Mouse (Mus musculus): ENCODE data around the gene Galnt9.
A peak's percentile ranks its signal among the peaks of the same experiment; 100 is the strongest.

Gene Galnt9

DNA sequence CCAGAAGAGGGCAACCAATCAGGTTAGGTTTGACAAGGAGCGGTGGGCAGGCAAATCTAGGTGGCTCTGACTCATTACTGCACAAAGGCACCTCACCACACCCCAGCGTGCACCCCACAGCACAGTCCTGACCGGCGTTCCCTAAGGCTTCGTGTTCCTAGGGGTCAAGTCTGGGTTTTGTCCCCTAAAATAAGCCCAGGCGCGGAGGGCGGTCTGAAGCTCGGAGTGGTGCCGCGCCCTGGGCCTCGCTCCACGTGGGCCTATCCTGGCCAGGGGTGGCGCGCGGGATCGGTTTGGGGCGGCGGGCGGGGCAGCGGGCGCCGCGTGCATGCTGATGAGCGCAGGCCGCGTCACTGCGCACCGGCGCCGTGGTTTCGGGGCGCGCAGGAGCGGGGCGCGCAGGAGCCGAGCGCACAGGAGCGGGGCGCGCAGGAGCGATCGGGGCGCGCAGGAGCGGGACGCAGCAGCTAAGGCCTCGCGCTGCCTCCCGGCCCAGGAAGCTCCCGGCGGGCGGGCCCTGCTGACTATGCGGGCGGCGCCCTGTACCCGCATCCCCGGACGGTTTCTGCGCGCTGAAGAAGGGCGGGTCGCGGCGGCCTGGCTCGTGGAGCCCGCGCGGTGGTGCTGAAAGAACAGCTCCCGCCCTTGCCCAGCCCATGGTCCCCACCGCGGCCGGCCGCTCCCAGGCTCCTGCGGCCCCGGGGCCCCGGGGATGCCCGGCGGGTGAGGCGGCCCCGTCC lies at the start of gene Galnt9:
TSS of gene Galnt9 (plus strand) at position 405 of the 740 bp plus-strand sequence.
- DNase-seq (ENCODE audit: low read depth) = peak; percentile 43

DNA sequence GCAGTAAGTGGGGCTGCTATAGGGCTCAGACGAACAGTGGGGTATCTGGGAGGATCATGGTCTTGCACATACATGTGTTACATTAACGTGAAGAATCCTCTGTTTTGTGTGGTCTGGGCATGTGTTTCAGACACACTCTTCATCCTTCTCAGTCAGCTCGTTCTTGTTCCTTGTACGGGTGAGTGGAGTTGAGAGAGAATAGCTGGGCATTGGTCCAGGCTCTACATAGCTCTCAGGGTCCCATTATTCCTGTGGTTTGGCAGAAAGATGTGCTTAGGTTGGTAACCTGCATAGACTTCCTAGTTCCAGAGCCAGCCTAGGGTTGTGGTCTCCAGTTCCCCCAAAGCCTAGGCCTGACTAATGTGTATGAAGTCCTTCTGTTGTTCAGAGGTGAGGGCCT lies 49.8 kb upstream of the Galnt9 start:
- DNase-seq (ENCODE audit: low read depth) = no peak

DNA sequence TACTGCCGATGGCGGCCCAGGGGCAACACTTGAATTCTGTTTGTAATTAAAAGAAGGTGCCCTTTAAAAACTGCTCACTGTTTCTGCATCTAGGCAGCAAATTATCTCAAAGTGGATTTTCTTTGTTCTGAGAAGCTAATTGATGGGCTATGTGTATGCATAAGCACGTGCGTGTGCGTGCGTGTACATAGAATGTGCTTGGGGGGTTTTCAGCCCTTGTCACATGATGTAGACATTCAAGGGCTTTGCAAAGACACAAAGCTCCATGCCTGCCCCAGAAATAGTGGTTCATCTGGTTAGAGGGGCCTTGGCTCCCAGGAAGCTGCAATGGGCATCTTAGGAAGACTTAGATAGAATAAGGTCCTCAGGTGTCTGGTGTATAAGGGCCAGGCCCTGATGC lies 49.1 kb upstream of the Galnt9 start:
- no peak for DNase-seq (ENCODE audit: low read depth)

DNA sequence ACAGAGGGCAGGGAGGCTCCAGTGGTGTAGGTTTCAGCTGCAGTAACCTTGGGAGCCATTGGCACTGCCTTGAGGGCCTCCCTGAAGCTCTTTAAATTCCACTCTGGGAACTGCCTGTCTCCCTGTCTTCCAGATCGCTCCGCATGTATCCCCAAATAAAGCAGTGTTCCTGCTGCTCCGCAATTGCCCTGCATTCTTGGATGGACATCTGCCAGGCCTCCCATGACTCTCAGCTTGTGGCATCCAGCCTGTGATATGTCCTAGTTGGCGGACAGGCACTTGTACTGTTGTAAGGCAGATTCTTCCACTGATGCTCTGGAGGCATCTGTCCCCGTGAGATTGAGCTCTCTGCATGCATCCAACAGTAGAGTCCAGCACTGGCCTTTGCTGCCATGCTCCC lies 46.6 kb upstream of the Galnt9 start:
- no peak for DNase-seq (ENCODE audit: low read depth)

- no peak for DNase-seq (ENCODE audit: low read depth)
Observed at GRCm38 (mm10) chr5:110498071-110498470, 46.1 kb upstream of the Galnt9 start.

DNA sequence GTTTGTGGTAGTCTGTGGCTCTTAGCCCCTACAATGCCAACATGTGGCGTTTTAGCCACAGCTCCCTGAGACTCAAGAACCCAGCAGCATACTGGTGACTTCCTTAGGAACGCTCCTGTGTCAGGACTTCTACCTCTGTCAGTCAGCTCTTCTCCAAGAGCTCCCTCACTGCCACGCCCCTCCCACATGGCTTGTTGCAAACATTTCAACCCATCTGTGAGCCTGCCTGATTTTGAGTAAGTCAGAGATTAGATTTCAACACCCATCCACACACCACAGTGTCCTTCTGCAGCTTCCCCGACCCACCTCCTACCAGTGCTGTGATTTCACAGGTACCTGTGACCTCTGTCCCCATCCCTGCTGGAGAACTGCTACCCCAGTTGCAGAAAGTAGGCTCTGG lies 43.9 kb upstream of the Galnt9 start:
- DNase-seq (ENCODE audit: low read depth) = no peak

DNA sequence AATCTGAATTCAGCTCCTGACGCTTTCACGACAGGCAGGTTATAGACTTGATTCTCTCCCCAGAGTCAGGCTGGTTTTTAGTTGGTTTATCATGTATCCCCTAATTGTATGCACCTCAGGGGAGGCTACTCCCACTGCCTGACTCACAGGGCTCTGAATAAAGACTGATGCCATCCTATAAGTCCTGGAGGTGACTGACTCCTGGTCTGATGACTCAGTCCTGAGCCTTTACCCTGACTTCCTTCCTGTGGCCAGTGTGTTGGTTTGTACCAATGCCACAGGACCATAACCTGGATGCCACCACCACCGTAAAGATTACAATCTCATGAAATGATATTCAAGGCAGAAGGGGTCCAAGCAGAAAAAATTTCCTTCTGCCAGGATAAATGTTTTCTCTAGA lies 40.8 kb upstream of the Galnt9 start:
- no peak for DNase-seq (ENCODE audit: low read depth)

- DNase-seq (ENCODE audit: low read depth) = no peak
Observed at GRCm38 (mm10) chr5:110505611-110506294, 38.4 kb upstream of the Galnt9 start.

DNA sequence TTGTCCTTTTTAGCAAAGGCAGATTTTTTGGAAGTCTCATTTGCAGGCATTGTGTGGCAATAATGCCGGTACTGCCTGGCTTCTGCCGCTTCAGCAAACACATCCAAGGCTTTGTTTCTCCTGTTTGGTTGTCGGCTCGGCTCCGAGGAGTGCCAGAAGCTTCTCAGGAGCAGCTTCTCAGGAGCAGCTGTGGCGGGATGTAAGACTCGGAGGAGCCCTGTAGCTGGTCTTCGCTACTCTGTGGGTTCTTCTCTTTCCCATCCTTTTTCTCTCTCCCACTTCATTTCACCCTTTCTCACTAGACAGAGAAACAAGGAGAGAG lies 37.9 kb upstream of the Galnt9 start:
- no peak for DNase-seq (ENCODE audit: low read depth)

- DNase-seq (ENCODE audit: low read depth) = no peak
Observed at GRCm38 (mm10) chr5:110506856-110507255, 37.3 kb upstream of the Galnt9 start.

GRCm38 (mm10) chr5:110507943-110508342 lies 36.2 kb upstream of the Galnt9 start:
- DNase-seq (ENCODE audit: low read depth) = no peak

DNA sequence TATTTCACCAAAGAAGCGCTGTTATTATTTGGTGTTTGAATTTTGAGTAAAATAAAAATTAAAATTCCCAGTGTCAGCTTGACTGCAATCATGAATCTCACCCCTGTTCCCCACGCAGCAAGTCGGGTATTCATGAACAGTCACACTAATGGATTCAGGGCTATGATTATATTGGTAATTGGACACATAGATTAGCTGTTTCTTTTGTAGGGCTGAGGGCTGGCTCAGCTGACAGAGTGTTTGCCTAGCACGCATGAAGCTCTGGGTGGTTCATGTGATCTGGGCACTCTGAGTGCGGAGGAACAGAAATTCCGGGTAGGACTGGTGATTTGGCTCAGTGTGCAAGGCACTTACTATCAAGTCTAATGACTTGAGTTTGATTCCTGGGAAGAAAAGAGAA lies 33.8 kb upstream of the Galnt9 start:
- DNase-seq (ENCODE audit: low read depth) = no peak

GRCm38 (mm10) chr5:110513791-110514190 lies 30.4 kb upstream of the Galnt9 start:
- DNase-seq (ENCODE audit: low read depth) = no peak

GRCm38 (mm10) chr5:110514694-110515093 lies 29.5 kb upstream of the Galnt9 start:
- DNase-seq (ENCODE audit: low read depth) = peak; percentile 60

- DNase-seq (ENCODE audit: low read depth) = no peak
Observed at GRCm38 (mm10) chr5:110516390-110516789, 27.8 kb upstream of the Galnt9 start.

DNA sequence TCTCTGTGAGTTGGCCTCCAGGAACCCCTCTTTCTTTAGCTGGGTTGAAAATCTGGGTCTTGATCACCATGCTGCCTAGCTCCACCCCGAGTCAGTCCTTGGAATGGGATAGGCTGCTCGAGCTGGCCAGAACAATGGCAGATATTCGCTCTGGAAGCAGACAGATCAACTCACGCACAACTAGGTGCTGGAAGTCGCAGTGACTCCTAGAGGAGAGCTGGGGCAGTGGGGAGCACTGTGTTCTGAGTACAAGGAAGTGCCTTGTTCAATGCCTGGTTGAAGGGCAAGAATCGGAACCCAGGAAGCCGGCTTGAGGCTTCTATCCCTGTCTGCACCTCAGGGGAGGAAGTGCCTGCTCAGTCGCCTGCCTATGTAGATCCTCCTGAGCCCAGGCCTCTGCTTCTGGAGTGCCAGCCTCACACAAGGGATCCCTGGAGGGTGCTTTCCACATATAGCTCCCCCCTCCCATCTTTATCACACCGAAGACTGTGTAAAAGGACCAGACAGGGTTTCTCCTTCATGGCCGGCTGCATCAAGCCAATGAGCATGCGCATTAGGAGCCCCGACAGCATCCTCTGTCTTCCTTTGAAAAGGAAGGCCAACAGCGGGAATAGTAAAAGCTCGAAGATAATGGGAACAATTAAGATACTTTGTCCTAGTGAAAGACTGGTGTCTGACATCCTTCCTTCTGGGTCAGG lies 25.9 kb upstream of the Galnt9 start:
- DNase-seq (ENCODE audit: low read depth) = no peak

GRCm38 (mm10) chr5:110520974-110521373 lies 23.2 kb upstream of the Galnt9 start:
- DNase-seq (ENCODE audit: low read depth) = no peak

GRCm38 (mm10) chr5:110521822-110522221 lies 22.3 kb upstream of the Galnt9 start:
- DNase-seq (ENCODE audit: low read depth) = no peak

DNA sequence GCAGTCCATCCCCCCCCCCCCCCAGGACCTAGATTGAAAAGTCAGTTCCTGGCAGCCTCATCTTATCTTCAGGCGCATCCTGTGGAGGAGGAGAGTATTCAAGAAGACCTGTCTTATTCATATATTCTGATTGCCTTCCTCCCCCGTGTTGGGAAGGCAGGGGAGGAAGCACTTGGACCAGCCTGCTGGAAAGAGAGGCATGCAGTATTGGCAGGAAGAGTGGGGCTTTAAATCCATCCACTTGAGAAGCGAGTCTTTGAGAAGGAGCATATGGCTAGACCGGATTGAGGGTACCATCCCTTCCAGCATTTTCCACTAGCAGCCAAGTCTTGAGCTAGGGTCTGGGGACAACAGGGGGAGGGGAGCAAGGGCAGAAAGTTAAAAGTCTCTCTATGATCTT lies 20.9 kb upstream of the Galnt9 start:
- DNase-seq (ENCODE audit: low read depth) = no peak

GRCm38 (mm10) chr5:110525701-110526100 lies 18.5 kb upstream of the Galnt9 start:
- DNase-seq (ENCODE audit: low read depth) = no peak

DNA sequence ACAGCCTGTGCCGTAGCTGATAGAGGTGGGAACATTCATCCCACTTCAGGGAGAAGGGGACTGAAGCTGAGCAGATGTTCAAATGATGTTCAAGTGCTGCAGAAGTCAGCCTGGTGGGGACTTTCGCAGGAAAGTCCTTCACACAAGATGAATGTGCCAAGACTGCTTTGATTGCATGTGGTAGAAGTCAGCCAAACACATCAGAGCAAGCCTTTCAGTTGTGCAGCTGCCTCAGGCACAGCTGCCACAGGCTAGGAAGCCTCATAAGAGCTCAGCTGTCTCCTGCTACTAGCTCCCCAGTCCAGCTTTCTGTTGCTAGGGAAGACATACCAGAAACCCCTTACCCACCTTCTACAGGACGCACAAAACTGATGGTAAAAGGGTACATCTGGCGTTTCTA lies 17.6 kb upstream of the Galnt9 start:
- DNase-seq (ENCODE audit: low read depth) = no peak

DNA sequence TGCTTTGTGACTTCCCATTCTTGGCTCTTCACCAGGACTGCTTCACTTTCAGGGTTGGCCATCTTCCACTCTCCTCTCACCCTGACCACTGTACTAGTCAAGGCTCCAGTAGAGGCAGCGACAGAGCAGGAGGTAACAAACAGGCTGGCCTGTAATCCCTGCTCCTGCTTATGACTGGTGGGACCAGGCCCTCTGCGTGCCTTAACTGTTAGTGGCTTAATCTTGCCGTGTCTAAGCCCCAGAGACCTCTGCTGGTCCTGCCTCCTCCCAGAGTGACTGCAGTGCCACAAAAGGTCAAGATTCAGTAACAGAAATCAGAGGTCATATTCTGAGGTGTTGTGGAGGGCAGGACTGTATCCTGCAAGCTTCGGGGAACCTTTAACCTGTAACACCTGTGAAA lies 13.1 kb upstream of the Galnt9 start:
- DNase-seq (ENCODE audit: low read depth) = no peak

DNA sequence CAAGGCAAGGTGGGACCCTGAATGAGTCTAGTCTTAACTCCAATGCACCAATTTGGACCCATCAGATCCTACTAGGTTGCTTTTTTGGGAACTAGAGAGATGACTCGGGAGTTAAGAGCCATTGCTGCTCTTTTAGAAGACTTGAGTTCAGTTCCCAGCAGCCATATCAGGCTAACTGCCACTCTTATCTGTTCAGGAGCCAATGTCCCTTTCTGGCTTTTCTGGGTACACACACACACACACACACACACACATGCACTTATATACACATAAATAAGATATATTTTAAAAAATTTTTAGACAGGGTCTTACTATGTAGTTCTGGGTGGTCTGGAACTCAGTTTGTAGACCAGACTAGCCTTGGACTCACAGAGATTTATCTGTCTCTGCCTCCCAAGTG lies 9.8 kb upstream of the Galnt9 start:
- DNase-seq (ENCODE audit: low read depth) = no peak
